Mouse (Mus musculus) frontal cortex, postnatal 14 days (tissue): ENCODE results near the gene D6Ertd527e.
"Not testable (repeated sequence)": the region's sequence is repeated elsewhere in the genome, so short reads cannot be mapped to it uniquely, and the experiment has no call there.

ENCODE experiments used
- DNase-seq, 2 experiments: peaks; one replicate each; pipeline ENCODE4 v3.0.0; 2022; ENCODE audit warnings: low spot score in 2 of 2

The D6Ertd527e gene

GRCm38 (mm10) chr6:87104123-87104796 lies at the start of gene D6Ertd527e:
Gene D6Ertd527e, plus strand, starts transcription at chr6:87104746.
- DNase-seq = no peak

- no peak for DNase-seq
Measured at GRCm38 (mm10) chr6:87059754-87060153, 44.8 kb upstream of the D6Ertd527e start.

GRCm38 (mm10) chr6:87063586-87063985 lies 41.0 kb upstream of the D6Ertd527e start:
- DNase-seq = no peak

GRCm38 (mm10) chr6:87068209-87068608 lies 36.3 kb upstream of the D6Ertd527e start:
- no peak for DNase-seq

- DNase-seq = no peak
Measured at GRCm38 (mm10) chr6:87069195-87069900, 35.2 kb upstream of the D6Ertd527e start.

- DNase-seq = no peak
Measured at GRCm38 (mm10) chr6:87070641-87071040, 33.9 kb upstream of the D6Ertd527e start.

- no peak for DNase-seq
Measured at GRCm38 (mm10) chr6:87072759-87073158, 31.8 kb upstream of the D6Ertd527e start.

- no peak for DNase-seq
Measured at GRCm38 (mm10) chr6:87075092-87075685, 29.4 kb upstream of the D6Ertd527e start.

- DNase-seq = no peak
Measured at GRCm38 (mm10) chr6:87079457-87079856, 25.1 kb upstream of the D6Ertd527e start.

- DNase-seq = no peak
Measured at GRCm38 (mm10) chr6:87085026-87085425, 19.5 kb upstream of the D6Ertd527e start.

- no peak for DNase-seq
Measured at GRCm38 (mm10) chr6:87088356-87088755, 16.2 kb upstream of the D6Ertd527e start.

GRCm38 (mm10) chr6:87090877-87091276 lies 13.7 kb upstream of the D6Ertd527e start:
- DNase-seq = no peak

GRCm38 (mm10) chr6:87092476-87092875 lies 12.1 kb upstream of the D6Ertd527e start:
- no peak for DNase-seq

GRCm38 (mm10) chr6:87093631-87094030 lies 10.9 kb upstream of the D6Ertd527e start:
- DNase-seq = not testable (repeated sequence)

GRCm38 (mm10) chr6:87099261-87099660 lies 5.3 kb upstream of the D6Ertd527e start:
- no peak for DNase-seq

GRCm38 (mm10) chr6:87099671-87100296 lies 4.8 kb upstream of the D6Ertd527e start:
- DNase-seq = no peak

- DNase-seq = no peak
Measured at GRCm38 (mm10) chr6:87100297-87101020, 4.1 kb upstream of the D6Ertd527e start.

- peak; percentile 78 to 89 for DNase-seq
Measured at GRCm38 (mm10) chr6:87101281-87101954, 3.1 kb upstream of the D6Ertd527e start.

- no peak for DNase-seq
Measured at GRCm38 (mm10) chr6:87101955-87102353, 2.6 kb upstream of the D6Ertd527e start.

- DNase-seq = no peak
Measured at GRCm38 (mm10) chr6:87102421-87102911, 2.1 kb upstream of the D6Ertd527e start.

- DNase-seq = no peak
Measured at GRCm38 (mm10) chr6:87103314-87103713, 1.2 kb upstream of the D6Ertd527e start.
